Mouse (Mus musculus) natural killer cell, adult 2 months (primary cell): Measurements from ENCODE around the gene Rbp4.

ENCODE experiments used
- DNase-seq, 2 experiments: peaks; one replicate each; pipeline ENCODE4 v3.0.0; 2022; ENCODE audit warnings: low spot score in 2 of 2

Gene Rbp4

GRCm38 (mm10) chr19:38125219-38125610, at the start of gene Rbp4:
Gene Rbp4 (minus strand): TSS chr19:38125281.
- DNase-seq, result no peak

GRCm38 (mm10) chr19:38164633-38165032, 39.6 kb upstream of the Rbp4 start:
- DNase-seq, result no peak

GRCm38 (mm10) chr19:38161648-38162354, 36.7 kb upstream of the Rbp4 start:
- no peak for DNase-seq

- DNase-seq, result no peak
Measured at GRCm38 (mm10) chr19:38156243-38156642, 31.2 kb upstream of the Rbp4 start.

GRCm38 (mm10) chr19:38143540-38144271, 18.6 kb upstream of the Rbp4 start:
- peak in 1 of 2 experiments; percentile 6 for DNase-seq

GRCm38 (mm10) chr19:38134806-38135205, 9.7 kb upstream of the Rbp4 start:
- no peak for DNase-seq

GRCm38 (mm10) chr19:38133986-38134385, 8.9 kb upstream of the Rbp4 start:
- no peak for DNase-seq

GRCm38 (mm10) chr19:38132481-38132880, 7.4 kb upstream of the Rbp4 start, which contains the start of gene Pde6c:
Gene Pde6c (plus strand): TSS chr19:38132781.
- no peak for DNase-seq

- no peak for DNase-seq
Measured at GRCm38 (mm10) chr19:38126656-38127055, 1.6 kb upstream of the Rbp4 start.

- DNase-seq, result no peak
Measured at GRCm38 (mm10) chr19:38124401-38125218, 471 bp downstream of the Rbp4 start.

GRCm38 (mm10) chr19:38123921-38124320, 1.2 kb downstream of the Rbp4 start:
- no peak for DNase-seq

- DNase-seq, result no peak
Measured at GRCm38 (mm10) chr19:38120123-38120760, 4.8 kb downstream of the Rbp4 start.

GRCm38 (mm10) chr19:38114834-38115491, 10.1 kb downstream of the Rbp4 start:
- no peak for DNase-seq

- no peak for DNase-seq
Measured at GRCm38 (mm10) chr19:38112575-38112974, 12.5 kb downstream of the Rbp4 start.

- no peak for DNase-seq
Measured at GRCm38 (mm10) chr19:38111056-38111455, 14.0 kb downstream of the Rbp4 start.

GRCm38 (mm10) chr19:38109506-38110242, 15.4 kb downstream of the Rbp4 start:
- no peak for DNase-seq

GRCm38 (mm10) chr19:38107871-38108270, 17.2 kb downstream of the Rbp4 start:
- no peak for DNase-seq

GRCm38 (mm10) chr19:38096858-38097758, 28.0 kb downstream of the Rbp4 start, which contains the start of gene Ffar4:
Gene Ffar4 (plus strand): TSS chr19:38097071.
- no peak for DNase-seq

GRCm38 (mm10) chr19:38096231-38096630, 28.9 kb downstream of the Rbp4 start:
- DNase-seq, result no peak
